Mouse (Mus musculus) forebrain, embryonic 12.5 days (tissue): ENCODE data around the gene 2010111I01Rik. TPM values are rescaled to one million over a fixed set of nuclear protein-coding genes. Genes with fewer than 3 reads are reported as not detected.
"Not testable (repeated sequence)": the region's sequence is repeated elsewhere in the genome, so short reads cannot be mapped to it uniquely, and the experiment has no call there.

Experiments
- ATAC-seq: fragments of 200-750 bp; cut with Nextera tagmentation; 2 replicates; pipeline ENCODE4 v1.8.0; 2017; ENCODE audit warnings: moderate TSS enrichment; ENCODE audit not compliant: low FRiP score
- H3K27ac ChIP-seq: fragments of 300-500 bp; sonication (generic); 2 replicates; pipeline ENCODE4 v1.5.1; 2016; ENCODE audit warnings: mild to moderate bottlenecking
- H3K27me3 ChIP-seq: fragments of 300-500 bp; sonication (generic); 2 replicates; pipeline ENCODE4 v1.6.1; 2016; ENCODE audit warnings: mild to moderate bottlenecking
- H3K36me3 ChIP-seq: fragments of 300-500 bp; sonication (generic); replicated peaks from 2 replicates; pipeline ENCODE4 v1.6.1; 2016; ENCODE audit warnings: mild to moderate bottlenecking
- H3K4me1 ChIP-seq: fragments of 300-500 bp; sonication (generic); 2 replicates; pipeline ENCODE4 v1.6.1; 2016
- H3K4me2 ChIP-seq: fragments of 300-500 bp; sonication (generic); 2 replicates; pipeline ENCODE4 v1.6.1; 2016; ENCODE audit warnings: mild to moderate bottlenecking, moderate library complexity
- H3K4me3 ChIP-seq: fragments of 300-500 bp; sonication (generic); replicated peaks from 2 replicates; pipeline ENCODE4 v1.5.1; 2016; ENCODE audit warnings: mild to moderate bottlenecking
- H3K9ac ChIP-seq: fragments of 300-500 bp; sonication (generic); 2 replicates; pipeline ENCODE4 v1.6.1; 2016; ENCODE audit warnings: mild to moderate bottlenecking
- H3K9me3 ChIP-seq: fragments of 300-500 bp; sonication (generic); 2 replicates; pipeline ENCODE4 v1.6.1; 2016
- WGBS: fragments of 180-500 bp; shearing (Covaris S2); methylation state at CpG from one replicate; pipeline ENCODE4 v1.1.7; 2016; 5-methylcytosine and 5-hydroxymethylcytosine counted together
- polyA plus RNA-seq: library from polyadenylated mRNA; unstranded; fragments of >200 nt; fragmentation: Nextera tagmentation; extraction: Ambion mirVana; gene quantifications from 2 replicates; pipeline ENCODE4 v1.2.1, GENCODE M21; 2016

2010111I01Rik gene
- polyA plus RNA-seq, 1 experiment from 2014 or later, result 34.3 TPM

DNA sequence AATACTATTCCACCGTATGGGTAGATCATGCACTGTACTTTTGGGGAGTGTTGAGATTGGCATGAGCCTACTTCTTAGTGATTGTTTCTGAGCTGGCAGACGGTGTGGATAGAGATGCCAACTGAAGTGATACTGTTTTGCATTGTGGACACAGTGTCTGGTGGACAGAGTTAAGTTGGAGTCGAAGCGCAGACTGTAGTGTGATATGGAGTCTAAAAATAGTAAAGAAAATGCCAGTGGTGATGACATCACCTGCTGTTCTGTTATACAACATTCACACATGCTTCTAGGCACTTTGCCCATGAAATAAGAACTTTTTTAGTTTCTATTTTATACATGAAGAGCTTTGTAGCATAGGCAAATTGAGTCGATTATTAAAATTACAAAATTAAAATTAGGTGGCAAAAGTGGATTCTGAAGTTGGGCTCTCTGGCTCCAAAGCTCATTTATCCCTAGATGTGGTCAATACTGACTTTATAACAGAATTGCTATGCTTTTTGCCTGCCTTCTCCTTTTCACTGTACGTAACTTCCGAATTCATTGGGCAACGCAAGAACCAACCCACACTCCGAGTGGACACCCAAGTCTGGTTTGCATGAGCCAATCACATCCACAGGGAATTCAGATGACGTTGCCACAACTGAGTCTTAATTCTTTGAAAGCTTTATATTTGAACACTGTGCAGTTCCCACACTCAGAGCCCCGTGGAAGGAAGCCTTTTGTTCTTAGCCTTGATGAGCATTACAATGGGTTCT, 6.0 kb downstream of the 2010111I01Rik start:
- H3K27ac ChIP-seq, result no peak overlapping the region
- H3K9me3 ChIP-seq, result no peaks in the 10 kb centered on the region
- H3K4me1 ChIP-seq, result peaks cover 2% of the 10 kb centered on the region; the same call in 1 of the 2 replicates
- no peak overlapping the region for H3K4me3 ChIP-seq
- H3K4me2 ChIP-seq, result no peak overlapping the region
- ATAC-seq, result no peak
- H3K36me3 ChIP-seq, result no peaks in the 10 kb centered on the region
- H3K9ac ChIP-seq, result no peak overlapping the region
- WGBS, result 82% methylated on average over 11 of the region's 11 CpGs
- H3K27me3 ChIP-seq, result no peaks in the 10 kb centered on the region

- H3K27ac ChIP-seq, result no peak overlapping the region
- no peaks in the 10 kb centered on the region for H3K9me3 ChIP-seq
- no peak overlapping the region for H3K9ac ChIP-seq
- H3K4me2 ChIP-seq, result no peak overlapping the region
- ATAC-seq, result no peak
- H3K27me3 ChIP-seq, result no peaks in the 10 kb centered on the region
- H3K4me1 ChIP-seq, result no peaks in the 10 kb centered on the region
- no peak overlapping the region for H3K4me3 ChIP-seq
- H3K36me3 ChIP-seq, result no peaks in the 10 kb centered on the region
- 85% methylated on average over 3 of the region's 3 CpGs for WGBS
Measured at GRCm38 (mm10) chr13:62972403-62972802, 7.7 kb downstream of the 2010111I01Rik start.

- H3K9ac ChIP-seq, result no peak overlapping the region
- no peak for ATAC-seq
- 92% methylated on average over 4 of the region's 4 CpGs for WGBS
- no peaks in the 10 kb centered on the region for H3K9me3 ChIP-seq
- no peak overlapping the region for H3K27ac ChIP-seq
- H3K36me3 ChIP-seq, result no peaks in the 10 kb centered on the region
- no peak overlapping the region for H3K4me3 ChIP-seq
- H3K4me1 ChIP-seq, result no peaks in the 10 kb centered on the region
- no peaks in the 10 kb centered on the region for H3K27me3 ChIP-seq
- no peak overlapping the region for H3K4me2 ChIP-seq
Measured at GRCm38 (mm10) chr13:62973111-62973510, 8.4 kb downstream of the 2010111I01Rik start.

- Histone ChIP-seq H3K36me3 (no peaks in the 10 kb centered on the region), H3K9ac (no peak overlapping the region), H3K4me1 (no peaks in the 10 kb centered on the region), H3K9me3 (no peaks in the 10 kb centered on the region), H3K27me3 (no peaks in the 10 kb centered on the region), H3K27ac (no peak overlapping the region), H3K4me3 (no peak overlapping the region), H3K4me2 (no peak overlapping the region)
- ATAC-seq, result no peak
Measured at GRCm38 (mm10) chr13:62978104-62978503, 13.4 kb downstream of the 2010111I01Rik start.

GRCm38 (mm10) chr13:62978784-62979183, 14.1 kb downstream of the 2010111I01Rik start:
- H3K36me3 ChIP-seq, result no peaks in the 10 kb centered on the region
- WGBS, result 86% methylated on average over 4 of the region's 4 CpGs
- H3K4me3 ChIP-seq, result no peak overlapping the region
- H3K27ac ChIP-seq, result no peak overlapping the region
- no peaks in the 10 kb centered on the region for H3K4me1 ChIP-seq
- ATAC-seq, result no peak
- no peaks in the 10 kb centered on the region for H3K9me3 ChIP-seq
- H3K4me2 ChIP-seq, result no peak overlapping the region
- no peak overlapping the region for H3K9ac ChIP-seq
- H3K27me3 ChIP-seq, result no peaks in the 10 kb centered on the region

DNA sequence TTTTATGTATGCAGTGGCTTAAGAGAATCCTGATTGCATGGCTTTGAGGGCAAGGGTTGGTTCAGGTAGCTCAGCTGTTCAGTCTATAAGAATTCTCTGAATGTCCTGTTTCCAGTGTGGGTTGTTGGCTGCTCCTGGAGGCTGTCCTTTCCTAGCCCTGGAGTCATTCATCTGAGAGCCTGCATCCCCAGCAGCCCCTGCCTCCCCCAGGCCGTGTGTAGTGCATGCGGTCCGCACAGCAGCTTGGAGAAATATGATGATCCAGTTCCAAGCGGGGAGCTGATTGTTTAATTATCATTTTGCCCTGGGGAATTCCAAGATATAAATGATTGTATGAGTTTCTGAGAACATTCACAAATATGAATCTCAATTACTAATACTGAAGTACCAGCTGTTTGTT, 14.5 kb downstream of the 2010111I01Rik start:
- H3K36me3 ChIP-seq, result no peaks in the 10 kb centered on the region
- H3K27ac ChIP-seq, result no peak overlapping the region
- no peaks in the 10 kb centered on the region for H3K4me1 ChIP-seq
- H3K27me3 ChIP-seq, result no peaks in the 10 kb centered on the region
- H3K4me3 ChIP-seq, result no peak overlapping the region
- no peaks in the 10 kb centered on the region for H3K9me3 ChIP-seq
- no peak for ATAC-seq
- no peak overlapping the region for H3K9ac ChIP-seq
- H3K4me2 ChIP-seq, result no peak overlapping the region
- 91% methylated on average over 4 of the region's 4 CpGs for WGBS

- Histone ChIP-seq H3K9me3 (no peaks in the 10 kb centered on the region), H3K27me3 (no peaks in the 10 kb centered on the region), H3K4me3 (no peak overlapping the region), H3K4me1 (no peaks in the 10 kb centered on the region), H3K9ac (no peak overlapping the region), H3K4me2 (no peak overlapping the region), H3K36me3 (no peaks in the 10 kb centered on the region), H3K27ac (no peak overlapping the region)
- no peak for ATAC-seq
- WGBS, result 87% methylated on average over 2 of the region's 2 CpGs
Measured at GRCm38 (mm10) chr13:62980131-62980530, 15.4 kb downstream of the 2010111I01Rik start.

GRCm38 (mm10) chr13:62984485-62984884, 19.8 kb downstream of the 2010111I01Rik start:
- 89% methylated on average over 3 of the region's 3 CpGs for WGBS
- no peaks in the 10 kb centered on the region for H3K27me3 ChIP-seq

DNA sequence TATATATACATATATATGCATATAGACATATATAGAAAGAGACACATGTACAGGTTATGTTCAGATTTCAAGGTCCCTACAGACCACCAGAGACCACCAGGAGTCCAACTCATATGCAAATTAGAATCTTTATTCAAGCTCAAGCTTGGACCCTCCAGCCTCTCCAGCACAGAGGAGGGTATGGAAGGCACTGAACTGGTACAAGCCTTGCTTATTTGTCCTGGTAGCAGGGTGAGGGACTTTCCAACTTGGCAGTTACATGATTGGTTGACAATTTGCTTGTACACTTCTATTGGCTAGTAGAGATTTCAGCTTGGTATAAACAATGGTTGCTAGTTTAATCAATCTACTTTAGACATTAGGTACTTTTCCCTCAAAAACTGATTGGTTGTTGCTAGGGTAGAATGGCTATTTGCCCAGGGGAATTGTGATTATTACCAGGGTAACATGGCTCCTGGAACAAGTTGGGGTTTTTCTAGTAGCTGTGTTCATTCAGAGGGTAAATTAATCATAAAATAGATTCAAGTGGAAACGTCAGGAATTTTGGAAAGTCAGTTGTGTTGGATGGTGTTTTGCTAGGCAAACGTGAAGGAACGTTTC, 25.3 kb downstream of the 2010111I01Rik start:
- Histone ChIP-seq H3K4me2 (no peak overlapping the region), H3K36me3 (no peaks in the 10 kb centered on the region), H3K27ac (no peak overlapping the region), H3K9ac (no peak overlapping the region), H3K4me1 (no peaks in the 10 kb centered on the region), H3K4me3 (no peak overlapping the region), H3K9me3 (no peaks in the 10 kb centered on the region), H3K27me3 (no peaks in the 10 kb centered on the region)
- 83% methylated on average over 3 of the region's 3 CpGs for WGBS
- no peak for ATAC-seq

More at GRCm38 (mm10) chr13:62984485-62984884, 19.8 kb downstream of the 2010111I01Rik start:
- H3K4me1 ChIP-seq, result no peaks in the 10 kb centered on the region
- H3K36me3 ChIP-seq, result no peaks in the 10 kb centered on the region
- no peaks in the 10 kb centered on the region for H3K9me3 ChIP-seq
- no peak overlapping the region for H3K4me3 ChIP-seq
- H3K9ac ChIP-seq, result no peak overlapping the region
- no peak overlapping the region for H3K4me2 ChIP-seq
- no peak overlapping the region for H3K27ac ChIP-seq
- no peak for ATAC-seq

- Histone ChIP-seq H3K27ac (no peak overlapping the region), H3K36me3 (no peaks in the 10 kb centered on the region), H3K4me3 (no peak overlapping the region), H3K4me2 (no peak overlapping the region), H3K27me3 (no peaks in the 10 kb centered on the region), H3K9ac (no peak overlapping the region), H3K9me3 (no peaks in the 10 kb centered on the region), H3K4me1 (no peaks in the 10 kb centered on the region)
- WGBS, result 79% methylated on average over 5 of the region's 5 CpGs
- ATAC-seq, result no peak
Measured at GRCm38 (mm10) chr13:62993543-62994477, 29.1 kb downstream of the 2010111I01Rik start.

DNA sequence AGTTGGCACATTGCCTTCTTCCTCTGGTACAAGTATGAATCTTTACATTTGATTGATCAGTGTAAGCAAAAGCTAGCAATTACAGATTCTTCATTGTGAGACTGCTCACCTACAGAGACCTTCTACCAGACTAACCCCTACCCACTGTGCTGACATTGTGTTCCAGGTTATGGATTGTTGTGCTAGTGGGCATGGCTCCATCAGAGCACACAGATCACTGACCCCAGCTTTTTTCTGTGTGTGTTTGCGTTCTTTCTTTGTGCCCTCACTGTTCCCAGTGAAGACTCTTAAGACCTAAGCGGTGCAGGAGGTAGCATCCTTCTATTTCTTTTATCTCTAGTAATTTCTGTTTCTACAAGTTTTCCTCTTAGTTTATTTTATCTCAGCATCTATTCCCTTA, 32.1 kb downstream of the 2010111I01Rik start:
- Histone ChIP-seq H3K9ac (no peak overlapping the region), H3K9me3 (no peaks in the 10 kb centered on the region), H3K4me1 (no peaks in the 10 kb centered on the region), H3K36me3 (no peaks in the 10 kb centered on the region), H3K27ac (no peak overlapping the region), H3K27me3 (no peaks in the 10 kb centered on the region), H3K4me2 (no peak overlapping the region), H3K4me3 (no peak overlapping the region)
- no peak for ATAC-seq
- WGBS, result 86% methylated on average over 2 of the region's 2 CpGs

GRCm38 (mm10) chr13:63007491-63007890, 42.8 kb downstream of the 2010111I01Rik start:
- WGBS, result 83% methylated on average over 3 of the region's 3 CpGs
- not testable (repeated sequence) for H3K36me3 ChIP-seq, H3K27me3 ChIP-seq, H3K4me3 ChIP-seq, H3K4me1 ChIP-seq, H3K4me2 ChIP-seq, H3K9ac ChIP-seq, H3K9me3 ChIP-seq, H3K27ac ChIP-seq, ATAC-seq
